Mouse (Mus musculus) forebrain, embryonic 12.5 days (tissue): ENCODE data around the gene Nom1. TPM values are rescaled to one million over a fixed set of nuclear protein-coding genes. Genes with fewer than 3 reads are reported as not detected.
A peak's percentile ranks its signal among the peaks of the same experiment; 100 is the strongest.

Experiments used
- ATAC-seq: fragments of 200-750 bp; cut with Nextera tagmentation; 2 replicates; pipeline ENCODE4 v1.8.0; 2017; ENCODE audit warnings: moderate TSS enrichment; ENCODE audit not compliant: low FRiP score
- H3K27ac ChIP-seq: fragments of 300-500 bp; sonication (generic); 2 replicates; pipeline ENCODE4 v1.5.1; 2016; ENCODE audit warnings: mild to moderate bottlenecking
- H3K27me3 ChIP-seq: fragments of 300-500 bp; sonication (generic); 2 replicates; pipeline ENCODE4 v1.6.1; 2016; ENCODE audit warnings: mild to moderate bottlenecking
- H3K36me3 ChIP-seq: fragments of 300-500 bp; sonication (generic); replicated peaks from 2 replicates; pipeline ENCODE4 v1.6.1; 2016; ENCODE audit warnings: mild to moderate bottlenecking
- H3K4me1 ChIP-seq: fragments of 300-500 bp; sonication (generic); 2 replicates; pipeline ENCODE4 v1.6.1; 2016
- H3K4me2 ChIP-seq: fragments of 300-500 bp; sonication (generic); 2 replicates; pipeline ENCODE4 v1.6.1; 2016; ENCODE audit warnings: mild to moderate bottlenecking, moderate library complexity
- H3K4me3 ChIP-seq: fragments of 300-500 bp; sonication (generic); replicated peaks from 2 replicates; pipeline ENCODE4 v1.5.1; 2016; ENCODE audit warnings: mild to moderate bottlenecking
- H3K9ac ChIP-seq: fragments of 300-500 bp; sonication (generic); 2 replicates; pipeline ENCODE4 v1.6.1; 2016; ENCODE audit warnings: mild to moderate bottlenecking
- H3K9me3 ChIP-seq: fragments of 300-500 bp; sonication (generic); 2 replicates; pipeline ENCODE4 v1.6.1; 2016
- WGBS: fragments of 180-500 bp; shearing (Covaris S2); methylation state at CpG from one replicate; pipeline ENCODE4 v1.1.7; 2016; 5-methylcytosine and 5-hydroxymethylcytosine counted together
- polyA plus RNA-seq: library from polyadenylated mRNA; unstranded; fragments of >200 nt; fragmentation: Nextera tagmentation; extraction: Ambion mirVana; gene quantifications from 2 replicates; pipeline ENCODE4 v1.2.1, GENCODE M21; 2016

The Nom1 gene
- polyA plus RNA-seq, 1 experiment from 2014 or later = 27.4 TPM

- H3K4me3 ChIP-seq = no peak overlapping the region
- H3K4me1 ChIP-seq = peaks cover 16% of the 10 kb centered on the region
- H3K27ac ChIP-seq = no peak overlapping the region
- H3K27me3 ChIP-seq = peaks cover 100% of the 10 kb centered on the region
- 0% methylated on average over 35 of the region's 35 CpGs for WGBS
- no peaks in the 10 kb centered on the region for H3K36me3 ChIP-seq
- no peak for ATAC-seq
- no peaks in the 10 kb centered on the region for H3K9me3 ChIP-seq
- H3K9ac ChIP-seq = no peak overlapping the region
- no peak overlapping the region for H3K4me2 ChIP-seq
Measured at GRCm38 (mm10) chr5:29473551-29474245, 39.2 kb downstream of the Nom1 start.

- no peak overlapping the region for H3K4me3 ChIP-seq
- peaks cover 100% of the 10 kb centered on the region for H3K27me3 ChIP-seq
- ATAC-seq = no peak
- no peak overlapping the region for H3K9ac ChIP-seq
- H3K36me3 ChIP-seq = no peaks in the 10 kb centered on the region
- whole genome bisulfite sequencing = 1% methylated on average over 35 of the region's 35 CpGs
- peaks cover 17% of the 10 kb centered on the region for H3K4me1 ChIP-seq
- no peak overlapping the region for H3K4me2 ChIP-seq
- no peaks in the 10 kb centered on the region for H3K9me3 ChIP-seq
- no peak overlapping the region for H3K27ac ChIP-seq
Measured at GRCm38 (mm10) chr5:29474246-29474960, 39.9 kb downstream of the Nom1 start.

GRCm38 (mm10) chr5:29475041-29475440 is 40.6 kb downstream of the Nom1 start:
- Histone ChIP-seq H3K36me3 (no peaks in the 10 kb centered on the region), H3K9ac (no peak overlapping the region)

GRCm38 (mm10) chr5:29475556-29475955 is 41.1 kb downstream of the Nom1 start:
- no peaks in the 10 kb centered on the region for H3K9me3 ChIP-seq
- 1% methylated on average over 5 of the region's 5 CpGs for WGBS

More at GRCm38 (mm10) chr5:29475041-29475440, 40.6 kb downstream of the Nom1 start:
- no peak for ATAC-seq
- Histone ChIP-seq H3K4me2 (no peak overlapping the region), H3K4me3 (no peak overlapping the region), H3K4me1 (peaks cover 17% of the 10 kb centered on the region), H3K27me3 (peaks cover 100% of the 10 kb centered on the region), H3K9me3 (no peaks in the 10 kb centered on the region), H3K27ac (no peak overlapping the region)
- under 1% methylated on average over 10 of the region's 10 CpGs for WGBS

GRCm38 (mm10) chr5:29476021-29476420 is 41.6 kb downstream of the Nom1 start:
- Histone ChIP-seq H3K27ac (no peak overlapping the region), H3K4me1 (peaks cover 17% of the 10 kb centered on the region), H3K4me3 (no peak overlapping the region), H3K27me3 (peaks cover 100% of the 10 kb centered on the region), H3K9me3 (no peaks in the 10 kb centered on the region), H3K36me3 (no peaks in the 10 kb centered on the region), H3K9ac (no peak overlapping the region), H3K4me2 (no peak overlapping the region)
- ATAC-seq = no peak
- WGBS = 6% methylated on average over 1 of the region's 1 CpGs

More at GRCm38 (mm10) chr5:29475556-29475955, 41.1 kb downstream of the Nom1 start:
- Histone ChIP-seq H3K4me2 (no peak overlapping the region), H3K27me3 (peaks cover 100% of the 10 kb centered on the region), H3K27ac (no peak overlapping the region), H3K4me3 (no peak overlapping the region), H3K4me1 (peaks cover 17% of the 10 kb centered on the region), H3K9ac (no peak overlapping the region), H3K36me3 (no peaks in the 10 kb centered on the region)
- no peak for ATAC-seq

GRCm38 (mm10) chr5:29477474-29478207 is 43.2 kb downstream of the Nom1 start:
- H3K4me2 ChIP-seq = peak overlapping the region; percentile 50
- H3K36me3 ChIP-seq = no peaks in the 10 kb centered on the region
- H3K27me3 ChIP-seq = peaks cover 100% of the 10 kb centered on the region
- peaks cover 17% of the 10 kb centered on the region for H3K4me1 ChIP-seq
- H3K4me3 ChIP-seq = peak overlapping the region; percentile 31
- H3K9ac ChIP-seq = no peak overlapping the region
- WGBS = 1% methylated on average over 70 of the region's 73 CpGs
- ATAC-seq = no peak
- no peaks in the 10 kb centered on the region for H3K9me3 ChIP-seq
- no peak overlapping the region for H3K27ac ChIP-seq

- H3K9me3 ChIP-seq = no peaks in the 10 kb centered on the region
- peaks cover 17% of the 10 kb centered on the region for H3K4me1 ChIP-seq
- peak within 1 kb of the TSS; percentile 50 for H3K4me2 ChIP-seq
- H3K27me3 ChIP-seq = peaks cover 100% of the 10 kb centered on the region
- no peak within 1 kb of the TSS for H3K27ac ChIP-seq
- peak within 1 kb of the TSS; percentile 31 for H3K4me3 ChIP-seq
- ATAC-seq = peak; percentile 19; the same call in 1 of the 2 replicates
- no peaks in the 10 kb centered on the region for H3K36me3 ChIP-seq
- under 1% methylated on average over 65 of the region's 65 CpGs for WGBS
- no peak within 1 kb of the TSS for H3K9ac ChIP-seq
Measured at GRCm38 (mm10) chr5:29478208-29479197, 44.0 kb downstream of the Nom1 start, which contains the start of gene Mnx1. Gene Mnx1, minus strand, starts transcription at chr5:29478470.

GRCm38 (mm10) chr5:29479198-29479593 is 44.7 kb downstream of the Nom1 start:
- no peaks in the 10 kb centered on the region for H3K9me3 ChIP-seq

GRCm38 (mm10) chr5:29483801-29484200 is 49.3 kb downstream of the Nom1 start:
- Histone ChIP-seq H3K4me2 (no peak overlapping the region), H3K27ac (no peak overlapping the region), H3K9me3 (no peaks in the 10 kb centered on the region), H3K36me3 (no peaks in the 10 kb centered on the region), H3K4me3 (no peak overlapping the region), H3K4me1 (no peaks in the 10 kb centered on the region), H3K27me3 (peaks cover 98% of the 10 kb centered on the region), H3K9ac (no peak overlapping the region)
- 3% methylated on average over 4 of the region's 4 CpGs for WGBS
- no peak for ATAC-seq

More at GRCm38 (mm10) chr5:29479198-29479593, 44.7 kb downstream of the Nom1 start:
- peaks cover 100% of the 10 kb centered on the region for H3K27me3 ChIP-seq
- no peak overlapping the region for H3K4me3 ChIP-seq
- ATAC-seq = 0 out of 2 replicates have a peak, but pooled peaks have one; percentile 44
- WGBS = under 1% methylated on average over 14 of the region's 14 CpGs
- H3K36me3 ChIP-seq = no peaks in the 10 kb centered on the region
- peaks cover 17% of the 10 kb centered on the region for H3K4me1 ChIP-seq
- H3K27ac ChIP-seq = no peak overlapping the region
- H3K9ac ChIP-seq = no peak overlapping the region
- H3K4me2 ChIP-seq = no peak overlapping the region

GRCm38 (mm10) chr5:29484965-29485940 is 50.8 kb downstream of the Nom1 start:
- H3K4me1 ChIP-seq = no peaks in the 10 kb centered on the region
- H3K9ac ChIP-seq = no peak overlapping the region
- under 1% methylated on average over 38 of the region's 38 CpGs for WGBS
- no peaks in the 10 kb centered on the region for H3K9me3 ChIP-seq
- H3K27ac ChIP-seq = no peak overlapping the region
- H3K36me3 ChIP-seq = no peaks in the 10 kb centered on the region
- no peak overlapping the region for H3K4me2 ChIP-seq
- ATAC-seq = no peak
- H3K27me3 ChIP-seq = peaks cover 98% of the 10 kb centered on the region
- H3K4me3 ChIP-seq = no peak overlapping the region
